Mouse (Mus musculus) hindbrain, embryonic 16.5 days (tissue): Measurements from ENCODE around the gene Pdzd7. TPM values are rescaled to one million over a fixed set of nuclear protein-coding genes. Genes with fewer than 3 reads are reported as not detected.

Source experiments
- ATAC-seq: fragments of 200-750 bp; cut with Nextera tagmentation; 2 replicates; pipeline ENCODE4 v1.8.0; 2017; ENCODE audit warnings: moderate TSS enrichment, moderate library complexity
- H3K27ac ChIP-seq: fragments of 300-500 bp; sonication (generic); 2 replicates; pipeline ENCODE4 v1.5.1; 2014; ENCODE audit warnings: low read depth, mild to moderate bottlenecking, control low read depth, low read length, moderate library complexity
- H3K27me3 ChIP-seq: fragments of 300-500 bp; sonication (generic); replicated peaks from 2 replicates; pipeline ENCODE4 v1.6.1; 2014; ENCODE audit warnings: low read length; ENCODE audit not compliant: control insufficient read depth, insufficient read depth
- H3K36me3 ChIP-seq: fragments of 300-500 bp; sonication (generic); 2 replicates; pipeline ENCODE4 v1.6.1; 2014; ENCODE audit warnings: mild to moderate bottlenecking, low read length, moderate library complexity, mixed read lengths; ENCODE audit not compliant: control insufficient read depth, insufficient read depth
- H3K4me1 ChIP-seq: fragments of 300-500 bp; sonication (generic); 2 replicates; pipeline ENCODE4 v1.6.1; 2014; ENCODE audit warnings: low read depth, low read length; ENCODE audit not compliant: control insufficient read depth, insufficient read depth
- H3K4me2 ChIP-seq: fragments of 300-500 bp; sonication (generic); 2 replicates; pipeline ENCODE4 v1.6.1; 2014; ENCODE audit warnings: mild to moderate bottlenecking, low read length, control low read depth, moderate library complexity
- H3K4me3 ChIP-seq: fragments of 300-500 bp; sonication (generic); 2 replicates; pipeline ENCODE4 v1.5.1; 2014; ENCODE audit warnings: mild to moderate bottlenecking, low read length, control low read depth, moderate library complexity
- H3K9ac ChIP-seq: fragments of 300-500 bp; sonication (generic); 2 replicates; pipeline ENCODE4 v1.6.1; 2014; ENCODE audit warnings: low read depth, mild to moderate bottlenecking, control low read depth, low read length, moderate library complexity
- H3K9me3 ChIP-seq: fragments of 300-500 bp; sonication (generic); 2 replicates; pipeline ENCODE4 v1.6.1; 2014; ENCODE audit warnings: mild to moderate bottlenecking, low read length, moderate library complexity; ENCODE audit not compliant: control insufficient read depth
- WGBS: fragments of 180-500 bp; shearing (Covaris S2); extraction: QIAGEN DNeasy Blood & Tissue Kit; methylation state at CpG from one replicate; pipeline ENCODE4 v1.1.7; 2014; 5-methylcytosine and 5-hydroxymethylcytosine counted together
- polyA plus RNA-seq: library from polyadenylated mRNA; unstranded; fragments of >200 nt; fragmentation: Nextera tagmentation; extraction: Ambion mirVana; gene quantifications from 2 replicates; pipeline ENCODE4 v1.2.1, GENCODE M21; 2015

Gene Pdzd7
- polyA plus RNA-seq, 1 experiment from 2014 or later: 3.0 TPM

GRCm38 (mm10) chr19:45076586-45077510 is 31.3 kb upstream of the Pdzd7 start:
- Histone ChIP-seq H3K9me3 (no peaks in the 10 kb centered on the region), H3K4me1 (peaks cover 38% of the 10 kb centered on the region), H3K4me2 (peak overlapping the region; percentile 61), H3K9ac (peak overlapping the region; percentile 50), H3K4me3 (peak overlapping the region; percentile 41), H3K36me3 (no peaks in the 10 kb centered on the region), H3K27ac (no peak overlapping the region), H3K27me3 (peaks cover 37% of the 10 kb centered on the region)
- 0% methylated on average over 60 of the region's 62 CpGs for WGBS
- no peak for ATAC-seq

- Histone ChIP-seq H3K36me3 (no peaks in the 10 kb centered on the region), H3K27ac (no peak overlapping the region), H3K27me3 (peaks cover 34% of the 10 kb centered on the region), H3K4me2 (peak overlapping the region; percentile 99), H3K9me3 (no peaks in the 10 kb centered on the region), H3K4me1 (peaks cover 36% of the 10 kb centered on the region), H3K9ac (no peak overlapping the region), H3K4me3 (peak overlapping the region; percentile 41)
- no peak for ATAC-seq
- 10% methylated on average over 17 of the region's 17 CpGs for WGBS
These were observed 30.6 kb upstream of the Pdzd7 start for GRCm38 (mm10) chr19:45076036-45076575.

- H3K4me2 ChIP-seq: peak overlapping the region; percentile 99
- 1% methylated on average over 32 of the region's 32 CpGs for WGBS
- no peaks in the 10 kb centered on the region for H3K36me3 ChIP-seq
- peak; percentile 63; the same call in 1 of the 2 replicates for ATAC-seq
- H3K4me3 ChIP-seq: peak overlapping the region; percentile 78
- peaks cover 28% of the 10 kb centered on the region for H3K27me3 ChIP-seq
- no peaks in the 10 kb centered on the region for H3K9me3 ChIP-seq
- peaks cover 30% of the 10 kb centered on the region for H3K4me1 ChIP-seq
- H3K9ac ChIP-seq: peak overlapping the region; percentile 86
- peak overlapping the region; percentile 96 for H3K27ac ChIP-seq
These were observed 30.0 kb upstream of the Pdzd7 start for GRCm38 (mm10) chr19:45075323-45076035.

- H3K4me1 ChIP-seq: peaks cover 23% of the 10 kb centered on the region
- peaks cover 28% of the 10 kb centered on the region for H3K27me3 ChIP-seq
- H3K4me3 ChIP-seq: peak within 1 kb of the TSS; percentile 78
- peak; percentile 92 for ATAC-seq
- H3K9me3 ChIP-seq: no peaks in the 10 kb centered on the region
- peak within 1 kb of the TSS; percentile 86 for H3K9ac ChIP-seq
- WGBS: under 1% methylated on average over 43 of the region's 45 CpGs
- H3K27ac ChIP-seq: peak within 1 kb of the TSS; percentile 96
- H3K4me2 ChIP-seq: peak within 1 kb of the TSS; percentile 99
- H3K36me3 ChIP-seq: no peaks in the 10 kb centered on the region
These were observed 29.2 kb upstream of the Pdzd7 start, which contains the start of gene Kazald1 for GRCm38 (mm10) chr19:45074580-45075322. Gene Kazald1, plus strand, starts transcription at chr19:45075241.

GRCm38 (mm10) chr19:45073871-45074542 is 28.5 kb upstream of the Pdzd7 start:
- peaks cover 27% of the 10 kb centered on the region for H3K27me3 ChIP-seq
- peak overlapping the region; percentile 99 for H3K4me2 ChIP-seq
- H3K4me1 ChIP-seq: peaks cover 20% of the 10 kb centered on the region
- H3K9ac ChIP-seq: peak overlapping the region; percentile 86
- H3K36me3 ChIP-seq: no peaks in the 10 kb centered on the region
- no peaks in the 10 kb centered on the region for H3K9me3 ChIP-seq
- ATAC-seq: peak; percentile 60
- WGBS: 8% methylated on average over 20 of the region's 20 CpGs
- H3K4me3 ChIP-seq: peak overlapping the region; percentile 78
- H3K27ac ChIP-seq: peak overlapping the region; percentile 96

GRCm38 (mm10) chr19:45067758-45068510 is 22.4 kb upstream of the Pdzd7 start:
- Histone ChIP-seq H3K36me3 (no peaks in the 10 kb centered on the region), H3K4me1 (peaks cover 4% of the 10 kb centered on the region; the same call in 1 of the 2 replicates), H3K27me3 (peaks cover 24% of the 10 kb centered on the region), H3K27ac (no peak overlapping the region), H3K4me2 (no peak overlapping the region), H3K9ac (no peak overlapping the region), H3K9me3 (no peaks in the 10 kb centered on the region), H3K4me3 (no peak overlapping the region)
- ATAC-seq: no peak
- 83% methylated on average over 7 of the region's 7 CpGs for WGBS

GRCm38 (mm10) chr19:45067170-45067569 is 21.7 kb upstream of the Pdzd7 start:
- Histone ChIP-seq H3K9me3 (no peaks in the 10 kb centered on the region), H3K36me3 (no peaks in the 10 kb centered on the region), H3K4me1 (peaks cover 4% of the 10 kb centered on the region; the same call in 1 of the 2 replicates), H3K27ac (no peak overlapping the region), H3K4me3 (no peak overlapping the region), H3K9ac (no peak overlapping the region), H3K4me2 (no peak overlapping the region), H3K27me3 (peaks cover 24% of the 10 kb centered on the region)
- no peak for ATAC-seq
- WGBS: 23% methylated on average over 17 of the region's 17 CpGs

- Histone ChIP-seq H3K9me3 (no peaks in the 10 kb centered on the region), H3K4me1 (peaks cover 4% of the 10 kb centered on the region; the same call in 1 of the 2 replicates), H3K4me2 (no peak overlapping the region), H3K4me3 (no peak overlapping the region), H3K27me3 (peaks cover 24% of the 10 kb centered on the region), H3K9ac (no peak overlapping the region), H3K27ac (no peak overlapping the region), H3K36me3 (no peaks in the 10 kb centered on the region)
- 3% methylated on average over 20 of the region's 21 CpGs for WGBS
- no peak for ATAC-seq
These were observed 19.7 kb upstream of the Pdzd7 start for GRCm38 (mm10) chr19:45065226-45065625.
